Mouse (Mus musculus) bone marrow macrophage, adult 2 months (primary cell): ENCODE measurements around the gene Cct8l1.

Experiments
- CTCF ChIP-seq: IDR thresholded peaks from 2 replicates; pipeline ENCODE4 v1.5.1; 2012; ENCODE audit warnings: low read depth, mild to moderate bottlenecking, low read length, moderate library complexity
- POLR2A ChIP-seq: IDR thresholded peaks from 2 replicates; pipeline ENCODE4 v1.6.1; 2012; ENCODE audit warnings: mild to moderate bottlenecking, low read depth, low read length, borderline replicate concordance

- no peak for TF ChIP-seq CTCF
- TF ChIP-seq POLR2A, result no peak
Observed at GRCm38 (mm10) chr5:25544061-25544460, 28.2 kb downstream of the Cct8l1 start.
